Mouse (Mus musculus) kidney, adult 11 months (tissue): ENCODE results near the gene Zfp277.

Source experiments
- DNase-seq: peaks from one replicate; pipeline ENCODE4 v3.0.0; 2022

The Zfp277 gene

DNA sequence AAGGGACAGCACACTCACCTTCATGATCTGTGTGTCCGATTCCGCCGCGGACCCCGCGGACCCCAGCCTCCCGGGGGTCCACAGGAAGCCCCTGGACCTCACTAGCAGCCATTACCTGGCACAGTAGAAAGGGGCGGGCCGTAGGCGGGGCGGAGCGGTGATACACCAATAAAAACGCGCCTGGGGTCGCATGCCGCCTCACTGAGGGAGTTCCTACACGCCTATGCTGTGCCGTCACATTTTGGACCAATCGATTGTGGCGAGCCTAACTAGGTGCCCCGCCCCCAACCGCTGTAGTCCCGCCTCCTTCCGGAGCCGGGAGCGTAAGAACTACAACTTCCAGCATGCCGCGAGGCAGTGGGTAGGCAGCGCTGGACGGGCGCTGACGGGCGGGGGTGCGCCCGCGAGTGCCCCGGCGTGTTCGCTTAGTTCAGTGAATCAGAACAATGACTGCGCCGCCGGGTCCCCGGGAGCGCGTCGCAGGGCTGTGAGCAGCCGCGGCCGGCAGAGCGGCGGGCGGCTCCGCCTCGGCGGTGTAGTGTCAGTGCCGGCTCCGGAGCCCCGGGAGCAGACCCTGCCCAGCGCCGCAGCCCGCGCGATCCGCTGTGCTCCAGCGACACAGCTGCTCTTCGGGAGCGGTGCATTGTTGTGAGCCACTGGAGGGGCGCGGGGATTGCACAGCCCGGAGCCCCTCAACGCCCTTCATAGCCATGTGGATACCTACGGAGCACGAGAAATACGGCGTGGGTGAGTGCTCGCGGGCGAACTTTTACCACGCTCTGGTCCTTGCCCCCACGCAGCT, at the start of gene Zfp277, which contains the start of gene Dock4:
Zfp277 (minus strand) TSS at position 255 of the 802 bp plus-strand sequence.
Dock4 (plus strand) TSS at position 305 of the 802 bp plus-strand sequence.
- DNase-seq: peak; percentile 99

DNA sequence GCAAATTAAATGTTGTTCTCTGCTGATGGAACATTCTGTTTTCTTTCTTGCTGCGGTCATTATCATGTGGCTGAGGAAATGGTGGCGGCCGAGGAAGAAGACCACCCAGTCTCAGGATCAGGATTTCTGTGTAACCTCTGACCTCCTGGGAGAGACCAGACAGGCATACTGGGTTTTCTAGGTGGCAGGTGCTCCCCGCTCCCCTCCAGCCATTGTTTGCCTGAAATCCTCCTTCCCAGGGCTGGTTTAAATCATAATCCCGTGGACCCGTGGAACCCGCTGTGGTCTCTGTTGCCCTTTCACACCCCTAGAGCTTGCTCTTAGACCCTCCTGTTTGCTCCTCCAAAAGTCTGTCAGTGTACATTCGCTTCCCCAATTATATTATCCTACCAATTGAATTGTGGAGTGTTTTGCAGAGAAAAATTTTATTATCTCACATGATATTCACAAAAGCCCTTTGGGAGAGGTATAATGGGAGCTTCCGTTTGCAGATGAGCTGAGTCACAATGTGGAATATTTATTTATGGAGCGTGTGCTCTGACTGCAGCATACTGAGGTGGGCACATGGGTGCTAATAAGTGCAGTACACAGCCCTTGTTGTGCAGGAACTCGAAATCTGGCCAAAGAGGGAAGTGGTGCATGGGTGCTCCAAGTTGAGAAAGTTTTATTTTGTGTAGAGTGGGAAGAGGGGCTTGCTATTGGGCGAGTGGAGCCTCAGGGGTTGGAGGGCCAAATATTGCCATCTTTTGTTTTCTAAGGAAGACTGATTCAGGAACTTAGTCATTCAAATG, 40.5 kb upstream of the Zfp277 start:
- no peak for DNase-seq

DNA sequence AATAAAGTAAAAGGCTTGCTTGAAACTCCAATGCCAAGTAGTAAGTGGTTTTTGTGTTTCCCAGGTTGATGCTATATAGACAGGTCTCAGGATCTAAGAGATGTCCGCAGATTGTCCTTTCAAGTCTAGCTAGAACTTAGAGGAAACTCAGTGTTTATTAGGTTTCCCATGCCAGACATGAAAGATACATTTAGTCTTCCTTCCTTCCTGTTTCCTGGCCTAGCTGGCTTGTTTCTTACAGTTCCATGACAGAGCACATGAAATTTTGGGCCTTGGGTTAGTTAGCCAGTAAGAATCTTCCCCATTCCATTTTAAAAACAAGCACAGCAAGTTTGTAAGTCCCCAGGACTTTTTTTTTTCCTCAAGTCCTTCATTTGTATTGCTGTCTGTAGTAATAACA, 39.5 kb upstream of the Zfp277 start:
- no peak for DNase-seq

DNA sequence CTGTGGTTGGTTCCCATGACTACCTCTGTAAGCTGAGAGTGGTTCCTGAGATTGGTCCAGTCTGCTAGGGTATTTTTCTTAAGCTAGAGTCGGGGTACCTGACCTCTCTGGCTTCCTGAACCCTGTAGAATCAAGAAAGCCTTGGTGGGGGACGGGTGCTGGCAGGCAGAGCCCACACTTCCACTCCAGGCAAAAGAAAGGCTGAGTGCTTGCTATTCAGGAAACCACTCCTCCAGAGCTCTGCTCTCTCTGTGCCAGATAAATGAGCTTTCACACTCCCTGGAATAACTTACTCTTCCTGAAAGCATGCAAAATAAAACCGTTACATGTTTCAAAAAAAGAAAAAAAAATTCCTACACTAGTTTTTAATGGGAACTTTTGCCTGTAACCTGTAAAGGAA, 38.5 kb upstream of the Zfp277 start:
- no peak for DNase-seq

DNA sequence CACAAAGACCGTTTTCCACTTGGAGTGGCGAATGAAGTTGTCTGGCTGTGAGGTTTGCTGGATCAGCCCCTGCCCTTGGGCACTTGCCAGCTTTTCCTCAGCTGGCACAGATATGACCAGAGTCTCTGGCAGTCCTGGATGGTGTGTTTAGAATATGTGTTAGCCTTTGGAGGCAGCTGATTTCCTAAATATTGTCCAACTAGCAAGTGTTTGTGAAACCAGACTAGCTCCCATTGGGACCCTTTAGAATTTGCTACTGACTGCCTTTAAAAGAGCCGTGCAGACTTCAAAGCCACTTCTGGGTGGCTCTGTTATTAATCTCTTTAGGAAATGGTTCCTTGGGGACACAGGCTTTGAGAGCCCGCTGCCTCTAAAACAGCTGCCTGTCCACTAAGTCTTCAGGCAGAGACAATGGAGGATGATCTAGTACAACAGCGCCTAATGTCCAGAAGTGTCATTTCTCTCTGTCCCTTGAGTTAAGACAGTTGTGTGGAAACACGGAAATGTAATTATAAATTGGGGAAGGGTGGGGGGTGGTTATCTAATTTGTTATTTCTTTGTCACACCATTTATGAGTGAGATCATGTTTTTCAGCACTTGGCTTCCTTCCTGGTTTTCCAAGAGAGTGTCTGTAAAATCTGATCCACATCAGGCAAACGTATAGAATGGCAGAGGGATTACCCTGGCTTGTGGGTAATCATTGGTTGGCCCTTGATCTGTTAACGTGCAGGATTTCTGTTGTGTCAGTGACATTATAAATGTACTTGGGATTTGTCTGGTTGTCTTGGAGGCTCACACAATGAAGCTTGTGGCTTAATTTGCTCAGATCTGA, 32.1 kb upstream of the Zfp277 start:
- DNase-seq: no peak

DNA sequence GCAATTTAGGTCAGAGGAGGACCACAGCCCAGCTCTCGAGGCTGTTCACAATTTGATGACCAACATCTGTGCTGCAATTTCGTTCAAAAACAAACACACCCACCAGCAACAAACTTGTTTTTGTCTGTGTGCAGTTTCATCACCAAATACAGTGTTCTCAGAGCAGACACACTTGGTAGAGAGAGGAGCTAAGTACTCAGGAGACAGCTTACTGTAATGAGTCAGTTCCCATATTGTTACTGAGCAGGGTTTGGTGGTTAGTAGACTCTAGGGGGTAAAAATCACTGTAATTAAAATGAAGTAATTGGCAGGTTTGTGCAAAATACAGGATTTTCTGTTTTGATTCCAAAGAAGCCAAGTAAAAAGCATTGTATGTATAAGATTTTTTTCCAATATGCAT, 28.0 kb upstream of the Zfp277 start:
- DNase-seq: no peak

DNA sequence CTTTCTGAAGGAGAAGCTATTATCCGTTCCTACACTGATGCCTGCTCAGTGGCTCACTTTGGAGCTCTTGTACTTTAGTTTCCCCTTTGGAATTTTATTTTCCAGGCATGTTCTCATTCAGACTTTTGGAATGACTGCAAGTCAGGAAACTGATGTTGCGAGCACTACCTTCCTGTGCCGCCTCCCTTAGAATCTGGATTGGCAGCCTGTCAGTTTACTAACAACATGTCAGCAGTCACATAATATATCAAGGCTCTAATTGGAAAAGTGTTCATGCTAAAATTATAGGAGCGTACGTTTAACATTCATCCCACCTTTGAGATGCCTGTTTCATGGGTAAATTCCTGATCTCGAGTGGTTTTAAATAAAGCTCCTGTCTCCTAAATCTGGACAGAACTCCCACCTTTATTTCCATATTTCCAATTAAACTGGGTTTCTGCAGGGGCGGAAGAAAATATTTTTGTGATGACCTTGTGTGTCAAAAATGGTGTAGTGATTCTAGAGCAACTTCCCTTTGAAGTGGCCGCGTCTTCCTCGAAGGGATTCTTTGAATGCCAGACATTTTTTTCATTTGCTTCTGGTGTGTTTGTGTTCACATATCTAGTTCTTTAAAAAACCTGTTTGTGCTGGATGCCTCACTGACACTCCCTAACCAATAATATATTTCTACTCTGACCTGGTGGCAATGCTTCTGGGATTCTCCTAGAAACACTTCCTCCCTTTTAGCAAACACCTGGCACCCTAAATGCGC, 26.1 kb upstream of the Zfp277 start:
- DNase-seq: no peak

DNA sequence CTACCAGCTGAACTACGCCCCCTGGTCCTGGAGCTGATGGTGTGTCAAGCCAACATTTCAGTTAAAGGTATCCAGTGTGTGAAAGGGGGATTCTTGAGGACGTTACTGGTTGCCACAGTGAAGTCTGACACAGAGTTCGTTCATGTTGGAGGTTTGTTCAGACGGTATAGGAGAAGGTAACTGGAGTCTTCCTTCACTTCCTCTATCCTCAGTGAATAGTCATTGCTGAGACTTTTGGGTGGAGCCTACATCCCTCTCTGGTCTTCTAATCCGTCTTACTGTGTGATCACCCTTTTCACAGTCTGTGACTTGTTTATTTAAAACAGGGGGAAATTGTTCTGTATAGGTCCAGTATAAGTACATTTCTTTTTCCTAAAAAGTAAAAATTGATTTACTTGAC, 23.3 kb upstream of the Zfp277 start:
- DNase-seq: no peak

DNA sequence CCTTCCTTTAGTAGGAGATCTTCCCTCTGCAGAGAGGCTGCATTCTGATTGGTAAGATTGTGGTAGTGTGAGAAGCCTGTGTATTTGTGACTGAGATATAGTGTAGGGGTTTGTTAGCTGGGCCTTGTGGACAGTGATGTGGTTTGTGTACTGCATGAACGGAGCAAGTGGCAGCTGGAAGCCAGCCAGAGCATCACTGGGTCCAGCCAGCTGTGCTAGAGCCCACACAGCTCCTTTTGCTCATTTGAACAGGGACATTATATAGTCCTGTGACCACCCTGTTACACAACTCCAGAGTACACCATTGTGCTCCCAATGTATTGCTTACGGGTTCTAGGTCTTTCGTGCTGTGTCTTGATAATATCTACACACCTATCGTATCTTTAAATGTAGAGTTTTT, 22.5 kb upstream of the Zfp277 start:
- no peak for DNase-seq

DNA sequence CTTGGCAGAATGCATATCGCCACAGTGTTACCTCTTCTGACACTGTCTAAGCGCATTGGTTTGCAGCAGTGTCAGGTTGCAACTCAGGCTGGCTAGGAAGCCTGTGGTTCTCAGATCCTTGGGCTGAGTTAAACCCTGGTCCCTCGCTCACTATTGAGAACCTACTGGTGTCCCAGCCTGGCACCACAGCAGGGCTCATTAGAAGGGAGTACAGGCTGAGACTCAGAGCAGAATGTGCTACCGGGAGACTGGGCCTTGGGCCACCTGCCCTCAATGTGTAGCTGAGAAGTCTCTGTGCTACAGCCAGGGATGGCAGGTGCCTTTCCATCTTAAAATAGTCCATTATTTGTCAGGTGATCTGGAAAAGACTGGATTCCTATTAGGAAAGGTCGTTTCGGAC, 18.6 kb upstream of the Zfp277 start:
- DNase-seq: no peak

DNA sequence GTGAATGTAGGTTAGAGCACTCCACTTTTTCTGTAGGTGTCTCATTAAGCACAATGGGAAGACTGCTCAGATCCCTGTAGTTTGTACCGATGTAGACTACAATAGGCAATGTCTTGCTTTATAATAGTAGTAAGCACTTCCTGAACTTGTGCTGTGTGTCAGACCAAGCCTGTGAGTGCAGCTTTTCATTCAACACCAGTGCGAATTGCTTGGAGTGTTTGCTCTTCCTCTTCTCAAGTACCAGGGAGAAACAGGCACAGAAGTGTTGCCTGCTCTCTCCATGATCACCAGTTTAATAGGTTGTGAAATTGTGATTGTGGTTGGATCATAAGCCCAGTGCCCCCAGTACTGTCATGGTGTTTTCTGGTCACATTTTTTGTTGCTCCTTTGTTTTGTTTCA, 18.1 kb upstream of the Zfp277 start:
- no peak for DNase-seq

DNA sequence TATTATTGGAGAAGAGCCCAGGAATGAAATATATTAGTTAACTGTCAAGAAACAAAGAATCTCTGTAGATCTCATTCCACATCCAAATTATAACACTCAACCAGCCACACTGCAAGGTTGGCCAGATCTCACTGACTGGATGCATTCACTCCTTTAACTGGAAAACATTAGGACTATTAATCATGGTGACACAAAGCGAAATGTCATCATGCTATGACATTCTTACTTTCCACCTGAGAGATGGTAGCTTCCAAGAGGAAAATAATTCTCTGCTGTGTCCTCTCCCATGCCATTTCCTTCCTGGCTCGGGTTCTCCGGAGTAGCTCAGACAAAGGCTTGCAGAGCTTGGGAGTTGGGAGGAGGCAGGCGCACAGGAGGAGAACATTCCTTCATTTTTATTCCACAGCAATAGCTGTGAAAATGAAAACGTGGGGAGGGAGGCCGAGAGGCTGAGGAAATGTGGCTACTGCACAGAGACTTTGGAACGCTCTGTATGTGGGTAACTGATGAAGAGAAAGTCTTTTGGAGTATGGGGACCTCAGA, 17.1 kb upstream of the Zfp277 start:
- no peak for DNase-seq

DNA sequence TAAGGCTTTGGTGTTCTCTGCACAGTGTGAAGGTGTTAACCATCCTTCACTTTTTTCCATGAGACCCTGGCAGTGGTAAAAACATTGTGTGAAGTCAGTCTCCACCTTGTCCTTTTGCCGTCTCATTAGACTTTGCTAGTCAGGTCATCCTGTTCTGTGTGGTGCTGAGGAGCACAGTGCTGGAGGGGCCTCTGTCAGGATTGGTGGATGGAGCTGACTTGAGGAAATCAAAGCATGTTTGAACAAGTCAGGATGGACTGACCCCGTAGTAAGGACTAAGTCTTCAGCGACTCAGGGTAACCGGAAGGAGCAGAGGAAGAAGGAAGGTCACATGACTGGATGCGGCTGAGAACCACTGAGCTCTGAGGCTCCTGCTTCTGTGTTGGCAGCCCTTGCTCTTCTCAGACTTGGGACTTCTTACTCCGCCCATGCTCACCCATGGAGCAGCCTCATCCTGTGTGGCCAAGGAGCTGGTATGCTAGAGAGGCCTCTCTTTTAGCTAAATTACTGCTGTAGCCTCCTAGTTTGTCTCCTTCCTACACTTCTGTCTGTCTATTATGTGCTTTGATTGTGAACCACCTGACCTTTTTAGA, 14.1 kb upstream of the Zfp277 start:
- no peak for DNase-seq

DNA sequence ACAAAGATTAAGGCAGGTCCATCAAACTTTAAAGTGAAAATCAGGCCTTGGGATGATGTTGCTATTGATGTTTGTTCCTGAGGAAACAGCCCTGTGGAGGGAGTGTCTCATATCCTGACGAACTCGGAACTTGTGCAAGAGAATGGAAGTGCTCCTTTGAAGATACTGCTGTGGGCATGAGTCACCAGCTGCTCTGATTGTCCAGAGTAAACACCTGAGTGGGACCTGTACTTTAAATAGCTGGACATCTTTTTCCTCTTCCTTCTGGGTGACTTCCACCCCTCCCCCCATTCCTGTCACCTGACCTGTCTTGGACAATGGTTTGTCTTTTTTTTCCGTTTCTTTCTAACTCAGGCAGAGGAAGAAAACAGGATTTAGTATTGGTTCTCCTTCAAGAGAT, 13.3 kb upstream of the Zfp277 start:
- peak; percentile 65 for DNase-seq

DNA sequence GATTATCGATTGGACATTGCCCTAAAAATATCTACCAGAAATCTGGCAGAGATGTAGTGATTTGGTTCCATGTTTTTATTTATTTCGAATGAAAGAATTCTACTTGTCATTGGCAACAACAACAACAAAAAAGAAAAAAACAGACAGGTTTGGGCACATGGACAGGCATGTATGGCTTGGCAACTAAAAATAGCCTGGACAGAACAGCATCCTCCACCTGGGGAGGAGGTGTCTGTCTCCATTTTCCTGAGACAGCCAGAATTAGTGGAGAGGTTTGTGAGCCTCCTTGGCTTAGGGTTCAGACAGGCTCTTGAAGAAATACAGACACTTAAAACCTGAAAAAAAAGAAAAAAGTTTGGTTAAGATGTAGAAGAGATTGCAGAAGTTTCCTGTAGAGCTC, 10.8 kb upstream of the Zfp277 start:
- DNase-seq: no peak

DNA sequence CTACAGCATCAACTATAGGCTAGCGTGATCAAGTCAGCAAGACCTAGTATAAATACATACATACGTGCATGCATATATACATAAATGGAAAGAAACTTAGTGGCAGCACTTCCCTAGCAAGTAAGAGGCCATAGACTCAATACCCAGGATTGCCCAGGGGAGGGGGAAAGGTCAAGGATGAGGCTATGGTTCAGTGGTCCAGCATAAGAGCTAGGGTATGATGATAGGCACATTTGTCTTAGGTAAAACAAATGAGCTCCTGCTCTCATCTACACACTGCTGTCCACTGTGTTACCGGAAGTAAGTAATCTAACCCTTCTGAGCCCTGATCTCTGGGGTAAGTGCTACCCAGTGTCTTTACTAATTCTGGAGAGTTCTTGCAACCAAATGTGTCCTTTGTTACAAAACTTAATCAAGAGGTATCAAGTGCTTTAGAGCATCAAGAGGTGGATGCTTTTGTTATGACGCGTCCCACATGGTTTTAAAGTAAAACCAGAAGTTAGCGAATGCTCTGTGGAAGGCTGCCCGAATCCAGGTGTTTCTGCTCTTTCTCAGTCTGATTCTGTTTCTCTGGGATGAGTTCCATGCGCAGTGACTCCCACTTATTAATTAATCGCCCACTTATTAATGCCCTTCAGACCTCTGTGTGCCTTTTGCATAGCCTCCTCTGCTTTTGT, 3.6 kb upstream of the Zfp277 start:
- no peak for DNase-seq

DNA sequence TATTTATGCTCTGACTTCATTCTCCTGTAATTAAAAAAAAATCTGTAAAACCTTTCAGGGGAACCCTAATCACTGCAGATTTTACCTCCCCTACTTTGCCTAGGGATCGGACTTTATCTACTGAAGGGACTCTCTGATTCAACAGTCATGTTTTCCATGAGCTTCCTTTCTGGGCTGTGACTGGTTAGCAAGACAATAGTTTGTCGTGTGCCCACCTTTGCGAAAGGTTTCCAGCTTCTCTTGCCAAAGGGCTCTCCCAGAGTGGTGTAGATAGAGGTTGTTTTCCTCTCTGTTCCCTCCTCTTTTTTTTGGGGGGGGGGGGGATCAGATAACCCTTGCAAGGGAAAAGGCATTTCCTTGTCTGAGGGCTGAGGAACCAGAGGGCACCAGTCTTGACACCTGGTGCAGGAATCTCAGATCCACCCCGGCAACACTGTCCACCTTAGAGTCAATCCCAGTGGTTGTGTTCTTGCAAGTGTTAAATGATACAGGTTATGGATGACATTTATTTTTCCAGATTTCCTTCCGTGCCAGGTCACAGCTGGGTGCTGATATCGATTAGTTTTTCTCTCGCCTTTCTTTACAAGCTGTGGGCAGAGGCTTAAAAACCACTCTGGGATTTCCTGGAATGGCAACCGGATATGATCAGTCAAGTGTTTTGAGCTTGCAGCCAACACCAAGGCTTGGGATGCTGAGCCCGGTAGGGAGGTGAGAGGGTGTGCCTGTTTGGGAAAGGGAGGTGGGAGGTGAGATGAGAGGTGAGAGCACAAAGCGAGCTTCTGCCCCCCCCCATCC, 2.1 kb upstream of the Zfp277 start:
- DNase-seq: no peak

DNA sequence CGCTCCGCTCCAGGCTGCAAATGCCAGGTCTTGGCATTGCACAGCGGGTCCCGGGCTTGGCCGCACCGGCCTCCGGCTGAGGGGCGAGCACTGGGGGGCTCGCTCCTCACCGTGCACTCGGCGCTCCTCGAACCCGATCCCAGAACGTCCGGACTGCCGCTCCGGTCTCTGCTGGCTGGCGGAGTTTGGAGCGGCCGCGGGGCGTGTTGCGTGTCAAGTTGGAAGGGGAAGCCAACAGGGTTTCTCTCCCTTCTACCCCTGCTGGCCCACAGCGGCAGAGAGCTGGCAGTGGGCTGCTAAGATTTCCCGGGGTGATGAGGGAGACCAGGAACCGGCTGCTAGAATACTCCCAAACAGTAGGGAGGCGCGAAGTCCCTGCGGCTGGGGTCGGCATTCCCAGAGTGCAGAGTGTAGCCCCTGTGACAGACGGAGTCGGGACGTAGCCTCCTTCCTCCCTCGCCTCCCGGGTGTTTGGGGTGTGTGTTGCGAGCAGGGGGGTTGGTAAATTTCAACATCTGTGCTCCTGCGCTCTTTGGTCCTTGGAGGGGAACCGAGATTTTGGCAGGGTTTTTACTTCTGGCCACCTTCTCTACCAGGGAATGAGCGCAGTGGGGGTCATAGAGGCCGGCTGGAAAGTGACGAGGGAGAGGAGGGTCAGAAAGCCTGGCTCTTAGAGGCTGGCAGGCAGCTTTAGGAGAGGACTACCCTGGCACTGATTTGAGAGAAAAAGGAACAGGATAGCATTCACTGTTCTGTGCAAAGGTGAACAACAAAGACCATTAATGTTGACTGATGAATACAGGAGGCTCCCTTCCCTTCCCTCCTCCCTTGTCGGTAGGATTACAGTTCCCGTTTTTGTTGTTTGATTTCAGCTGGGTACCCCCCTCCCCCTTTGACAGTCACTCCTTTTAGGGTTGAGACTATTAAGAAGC, 1.0 kb upstream of the Zfp277 start:
- DNase-seq: peak; percentile 40

DNA sequence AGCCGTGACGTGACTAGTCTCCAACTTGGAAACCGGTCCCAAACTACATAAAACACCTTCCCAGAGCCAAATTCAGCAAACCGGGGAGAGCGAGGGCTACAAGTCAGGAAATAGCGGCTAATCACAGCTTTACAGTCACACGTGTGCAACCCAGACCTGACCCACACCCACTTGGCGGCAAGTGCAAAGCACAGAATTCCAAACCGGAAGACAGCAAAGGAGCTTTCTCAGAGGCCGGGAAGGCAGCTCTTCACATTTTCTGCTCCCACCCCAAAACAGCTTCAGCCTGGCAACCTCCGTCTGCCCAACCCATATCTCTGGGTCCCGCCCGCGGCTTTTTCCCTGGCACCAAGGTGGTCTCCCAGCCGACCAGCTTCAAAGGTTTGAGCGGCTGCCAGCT, 496 bp downstream of the Zfp277 start:
- no peak for DNase-seq
